Mouse (Mus musculus) megakaryocyte, embryonic 14.5 days (primary cell): ENCODE results near the gene Fblim1. TPM values are rescaled to one million over a fixed set of nuclear protein-coding genes. Genes with fewer than 3 reads are reported as not detected.

Experiments used
- H3K27me3 ChIP-seq: replicated peaks from 2 replicates; pipeline ENCODE3; 2012; ENCODE audit warnings: inconsistent platforms
- H3K36me3 ChIP-seq: replicated peaks from 2 replicates; pipeline ENCODE3; 2012; ENCODE audit warnings: low read length, inconsistent platforms, mixed read lengths
- H3K4me1 ChIP-seq: 2 replicates; pipeline ENCODE4 v1.6.1; 2012; ENCODE audit warnings: inconsistent platforms
- H3K4me3 ChIP-seq: replicated peaks from 2 replicates; pipeline ENCODE3; 2012; ENCODE audit warnings: moderate library complexity, mild to moderate bottlenecking, inconsistent platforms
- H3K9me3 ChIP-seq: 2 replicates; pipeline ENCODE4 v1.6.1; 2012; ENCODE audit warnings: inconsistent platforms
- FLI1 ChIP-seq: IDR thresholded peaks from 2 replicates; pipeline ENCODE4 v1.6.1; 2012; ENCODE audit warnings: low read length, inconsistent platforms, mixed read lengths
- GATA1 ChIP-seq: IDR thresholded peaks from 3 replicates; pipeline ENCODE4 v1.6.1; 2012; ENCODE audit warnings: mixed read lengths, low read length, inconsistent platforms, borderline replicate concordance
- polyA plus RNA-seq: library from polyadenylated mRNA; stranded (reverse); fragments of >175 nt; gene quantifications from 2 replicates; pipeline ENCODE4 v1.2.3, GENCODE M21; 2012; ENCODE audit warnings: low replicate concordance; ENCODE audit not compliant: insufficient read depth

The Fblim1 gene
- polyA plus RNA-seq, 1 experiment, result 17.1 TPM

DNA sequence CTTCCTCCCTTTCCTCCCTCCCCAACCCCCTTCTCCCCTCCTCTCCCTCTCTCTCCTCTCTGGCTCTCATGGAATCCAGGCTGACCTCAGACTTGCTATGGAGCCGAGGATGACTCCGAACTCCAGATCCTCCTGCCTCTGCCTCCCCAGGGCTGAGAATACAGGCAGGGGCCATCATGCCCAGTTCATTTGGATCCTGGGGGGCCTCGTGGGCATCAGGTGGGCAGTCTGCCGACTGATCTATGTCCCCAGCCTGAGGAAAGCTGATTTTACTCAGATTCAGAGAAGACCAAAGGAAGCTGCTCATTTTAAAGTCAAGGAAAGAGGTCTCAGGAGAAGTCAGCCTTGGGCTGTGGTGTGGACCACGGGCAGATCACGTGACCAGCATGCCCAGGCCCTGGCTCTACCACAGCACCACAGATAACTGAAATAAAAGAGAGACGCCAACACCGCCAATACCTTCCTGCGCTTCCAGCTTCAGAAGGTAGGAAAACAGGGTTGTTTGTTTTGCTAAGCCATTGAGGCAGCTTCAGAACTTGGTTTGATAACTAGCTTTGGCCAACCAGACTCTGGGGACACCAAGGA is 13.5 kb upstream of the Fblim1 start:
- Histone ChIP-seq H3K4me1 (peaks cover 49% of the 10 kb centered on the region), H3K27me3 (peaks cover 64% of the 10 kb centered on the region), H3K36me3 (no peaks in the 10 kb centered on the region), H3K4me3 (peak overlapping the region; percentile 80), H3K9me3 (no peaks in the 10 kb centered on the region)
- no peak for TF ChIP-seq GATA1
- no peak for TF ChIP-seq FLI1

GRCm38 (mm10) chr4:141618565-141619243 is 12.8 kb upstream of the Fblim1 start, which contains the start of gene Tmem82:
Tmem82 (minus strand) TSS chr4:141618633.
- TF ChIP-seq GATA1 (no peak), FLI1 (no peak)

DNA sequence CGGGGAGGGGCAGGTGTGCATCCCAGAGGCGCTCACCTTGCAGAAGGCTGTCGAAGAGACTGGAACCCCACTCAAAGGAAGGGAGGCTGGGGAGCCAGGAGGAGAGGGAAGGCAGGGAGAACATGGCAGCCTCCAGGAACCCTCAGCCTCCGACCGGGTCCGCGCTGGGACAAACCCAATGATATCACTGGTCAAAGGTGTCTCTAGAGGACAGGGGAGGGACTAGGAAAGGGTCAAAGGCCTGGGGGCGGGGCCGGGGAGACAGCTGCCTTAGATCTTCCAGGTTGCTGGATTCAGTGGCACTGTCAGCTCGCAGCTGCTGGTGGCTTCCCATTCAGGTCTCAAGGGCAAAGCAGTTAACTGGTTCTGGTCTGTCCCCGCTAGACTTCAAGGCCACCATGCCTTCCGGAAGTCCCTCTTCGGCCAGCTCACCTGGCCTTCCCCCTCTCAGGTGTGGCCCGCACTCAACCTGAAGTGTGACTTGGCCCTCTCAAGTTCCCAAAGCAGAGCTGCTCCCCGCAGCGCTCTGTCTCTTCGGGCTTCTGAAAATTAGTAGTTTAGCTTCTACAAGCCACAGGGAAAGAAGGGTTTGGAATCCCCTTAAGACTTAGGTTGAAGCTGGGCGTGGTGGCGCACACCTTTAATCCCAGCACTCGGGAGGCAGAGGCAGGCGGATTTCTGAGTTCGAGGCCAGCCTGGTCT is 12.1 kb upstream of the Fblim1 start:
- Histone ChIP-seq H3K9me3 (no peaks in the 10 kb centered on the region), H3K36me3 (no peaks in the 10 kb centered on the region), H3K4me3 (peak overlapping the region; percentile 89), H3K4me1 (peaks cover 35% of the 10 kb centered on the region), H3K27me3 (peaks cover 71% of the 10 kb centered on the region)
- TF ChIP-seq GATA1 (no peak), FLI1 (no peak)

More at GRCm38 (mm10) chr4:141618565-141619243, 12.8 kb upstream of the Fblim1 start, which contains the start of gene Tmem82:
- H3K36me3 ChIP-seq, result no peaks in the 10 kb centered on the region
- H3K4me3 ChIP-seq, result peak within 1 kb of the TSS; percentile 89
- no peaks in the 10 kb centered on the region for H3K9me3 ChIP-seq
- peaks cover 42% of the 10 kb centered on the region for H3K4me1 ChIP-seq
- peaks cover 70% of the 10 kb centered on the region for H3K27me3 ChIP-seq

GRCm38 (mm10) chr4:141617299-141617698 is 11.4 kb upstream of the Fblim1 start:
- H3K36me3 ChIP-seq, result no peaks in the 10 kb centered on the region
- peak overlapping the region; percentile 89 for H3K4me3 ChIP-seq
- peaks cover 69% of the 10 kb centered on the region for H3K27me3 ChIP-seq
- TF ChIP-seq FLI1, result no peak
- TF ChIP-seq GATA1, result no peak
- peaks cover 34% of the 10 kb centered on the region for H3K4me1 ChIP-seq
- H3K9me3 ChIP-seq, result no peaks in the 10 kb centered on the region

DNA sequence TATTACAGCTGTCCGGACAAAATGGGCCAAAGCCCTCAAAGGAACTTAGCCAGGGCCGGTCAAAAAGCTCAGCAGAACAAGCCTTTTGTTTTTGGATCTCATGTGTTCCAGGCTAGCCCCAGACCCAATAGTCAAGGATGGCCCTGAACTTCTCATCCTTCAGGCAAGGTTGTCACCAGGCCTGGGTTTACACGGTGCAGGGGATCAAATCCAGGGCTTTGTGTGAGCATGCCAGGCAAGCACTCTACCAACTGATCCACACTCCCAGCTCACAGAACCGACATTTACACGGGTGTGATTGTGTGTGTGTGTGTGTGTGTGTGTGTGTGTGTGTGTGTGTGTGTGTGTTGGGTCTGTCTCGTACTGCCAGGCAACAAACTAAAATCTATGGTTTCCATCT is 10.9 kb upstream of the Fblim1 start:
- no peaks in the 10 kb centered on the region for H3K9me3 ChIP-seq
- peaks cover 34% of the 10 kb centered on the region for H3K4me1 ChIP-seq
- H3K4me3 ChIP-seq, result no peak overlapping the region
- H3K36me3 ChIP-seq, result no peaks in the 10 kb centered on the region
- no peak for TF ChIP-seq GATA1
- TF ChIP-seq FLI1, result no peak
- peaks cover 65% of the 10 kb centered on the region for H3K27me3 ChIP-seq

- peaks cover 68% of the 10 kb centered on the region for H3K27me3 ChIP-seq
- TF ChIP-seq GATA1, result no peak
- H3K9me3 ChIP-seq, result no peaks in the 10 kb centered on the region
- peak overlapping the region; percentile 8 for H3K4me3 ChIP-seq
- no peaks in the 10 kb centered on the region for H3K36me3 ChIP-seq
- peaks cover 26% of the 10 kb centered on the region for H3K4me1 ChIP-seq
Observed at GRCm38 (mm10) chr4:141614946-141615345, 9.1 kb upstream of the Fblim1 start.

DNA sequence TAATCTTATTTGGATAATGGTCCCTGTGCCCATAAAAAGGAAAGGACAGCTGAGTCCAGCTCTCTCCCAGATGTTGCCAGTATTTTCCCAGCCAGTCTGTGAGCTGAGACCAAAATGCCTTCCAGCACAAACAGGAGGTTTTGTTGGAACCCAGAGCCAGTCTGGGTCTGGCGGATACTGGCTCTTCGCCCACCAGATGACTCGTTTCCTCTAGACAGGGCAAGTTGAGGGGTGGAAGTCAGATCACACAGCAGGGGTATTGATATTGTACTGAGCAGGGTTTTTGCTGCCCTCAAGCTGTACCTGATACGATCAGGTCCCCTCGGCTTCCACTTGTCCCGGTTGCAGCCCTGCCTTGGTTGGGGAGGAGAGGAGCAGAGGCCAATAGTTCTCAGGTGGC is 3.6 kb upstream of the Fblim1 start:
- H3K9me3 ChIP-seq, result peaks cover 11% of the 10 kb centered on the region
- H3K27me3 ChIP-seq, result peaks cover 51% of the 10 kb centered on the region
- no peak overlapping the region for H3K4me3 ChIP-seq
- TF ChIP-seq FLI1 (no peak), GATA1 (no peak)
- no peaks in the 10 kb centered on the region for H3K36me3 ChIP-seq
- H3K4me1 ChIP-seq, result peaks cover 4% of the 10 kb centered on the region; the same call in 1 of the 2 replicates

GRCm38 (mm10) chr4:141605421-141605820 is 475 bp downstream of the Fblim1 start:
- TF ChIP-seq FLI1, result no peak
- TF ChIP-seq GATA1, result no peak
- Histone ChIP-seq H3K4me1 (peaks cover 33% of the 10 kb centered on the region), H3K36me3 (no peaks in the 10 kb centered on the region), H3K9me3 (peaks cover 11% of the 10 kb centered on the region), H3K27me3 (peaks cover 69% of the 10 kb centered on the region), H3K4me3 (peak overlapping the region; percentile 80)

- TF ChIP-seq FLI1 (no peak), GATA1 (no peak)
- Histone ChIP-seq H3K36me3 (no peaks in the 10 kb centered on the region), H3K4me3 (peak overlapping the region; percentile 0), H3K4me1 (peaks cover 34% of the 10 kb centered on the region), H3K9me3 (peaks cover 11% of the 10 kb centered on the region), H3K27me3 (peaks cover 69% of the 10 kb centered on the region)
Observed at GRCm38 (mm10) chr4:141604493-141604892, 1.4 kb downstream of the Fblim1 start.

DNA sequence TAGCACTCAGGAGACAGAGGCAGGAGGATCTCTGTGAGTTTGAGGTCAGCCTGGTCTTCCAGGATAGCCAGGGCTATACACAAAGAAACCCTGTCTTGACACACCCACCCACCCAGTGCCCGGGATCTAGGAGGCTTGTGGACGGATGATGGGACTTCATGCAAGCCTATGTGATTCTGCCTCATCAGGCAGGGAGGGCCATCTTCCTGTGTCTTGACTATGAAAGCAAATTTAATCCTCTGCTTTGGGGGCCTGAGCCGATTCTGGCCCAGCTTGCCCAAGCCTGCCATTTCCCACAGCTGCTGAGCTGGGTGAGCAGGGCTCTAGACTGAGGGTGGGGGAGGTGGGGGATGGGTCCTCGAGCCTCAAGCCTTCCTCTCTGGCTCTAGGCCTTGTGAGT is 2.0 kb downstream of the Fblim1 start:
- Histone ChIP-seq H3K4me1 (peaks cover 38% of the 10 kb centered on the region), H3K27me3 (peaks cover 73% of the 10 kb centered on the region), H3K36me3 (no peaks in the 10 kb centered on the region), H3K9me3 (peaks cover 11% of the 10 kb centered on the region), H3K4me3 (no peak overlapping the region)
- no peak for TF ChIP-seq GATA1
